Mouse (Mus musculus): ENCODE data around the gene Ndrg3. TPM values are rescaled to one million over a fixed set of nuclear protein-coding genes. Genes with fewer than 3 reads are reported as not detected.

The Ndrg3 gene
- polyA plus RNA-seq, 1 experiment from 2014 or later: 44.6 TPM

- Histone ChIP-seq H3K9me3 (ENCODE audit: control insufficient read depth, low read length) (no peaks in the 10 kb centered on the region), H3K4me2 (ENCODE audit: low read depth, low read length) (peak within 1 kb of the TSS; percentile 68), H3K27me3 (ENCODE audit: control insufficient read depth, insufficient read depth, low read depth, low read length) (no peaks in the 10 kb centered on the region), H3K36me3 (ENCODE audit: control insufficient read depth, insufficient read depth, low read length) (peaks cover 11% of the 10 kb centered on the region), H3K4me3 (ENCODE audit: low read length) (peak within 1 kb of the TSS; percentile 76), H3K4me1 (replicated peaks; ENCODE audit: control insufficient read depth, insufficient read depth, low read length) (peaks cover 13% of the 10 kb centered on the region), H3K9ac (ENCODE audit: low read length) (peak within 1 kb of the TSS; percentile 83), H3K27ac (ENCODE audit: low read length) (peak within 1 kb of the TSS; percentile 80)
- under 1% methylated on average over 56 of the region's 56 CpGs for WGBS
- peak; percentile 83 for ATAC-seq (ENCODE audit: low read depth)
Observed at GRCm38 (mm10) chr2:157006511-157007233, 14.8 kb upstream of the Ndrg3 start, which contains the start of gene Dsn1. Gene Dsn1 (minus strand): TSS chr2:157007154.

- Histone ChIP-seq H3K36me3 (ENCODE audit: control insufficient read depth, insufficient read depth, low read length) (peaks cover 29% of the 10 kb centered on the region), H3K27me3 (ENCODE audit: control insufficient read depth, insufficient read depth, low read depth, low read length) (no peaks in the 10 kb centered on the region), H3K27ac (ENCODE audit: low read length) (no peak overlapping the region), H3K4me3 (ENCODE audit: low read length) (no peak overlapping the region), H3K4me2 (ENCODE audit: low read depth, low read length) (no peak overlapping the region), H3K4me1 (replicated peaks; ENCODE audit: control insufficient read depth, insufficient read depth, low read length) (peaks cover 10% of the 10 kb centered on the region), H3K9me3 (ENCODE audit: control insufficient read depth, low read length) (no peaks in the 10 kb centered on the region), H3K9ac (ENCODE audit: low read length) (no peak overlapping the region)
- ATAC-seq (ENCODE audit: low read depth): no peak
- WGBS: 78% methylated on average over 4 of the region's 4 CpGs
Observed at GRCm38 (mm10) chr2:157002321-157002720, 10.5 kb upstream of the Ndrg3 start.

GRCm38 (mm10) chr2:156998263-156998662, 6.4 kb upstream of the Ndrg3 start:
- H3K4me1 ChIP-seq (replicated peaks; ENCODE audit: control insufficient read depth, insufficient read depth, low read length): no peaks in the 10 kb centered on the region
- H3K9me3 ChIP-seq (ENCODE audit: control insufficient read depth, low read length): no peaks in the 10 kb centered on the region
- no peak overlapping the region for H3K9ac ChIP-seq (ENCODE audit: low read length)
- H3K4me3 ChIP-seq (ENCODE audit: low read length): no peak overlapping the region
- 77% methylated on average over 5 of the region's 5 CpGs for WGBS
- no peaks in the 10 kb centered on the region for H3K27me3 ChIP-seq (ENCODE audit: control insufficient read depth, insufficient read depth, low read depth, low read length)
- no peak for ATAC-seq (ENCODE audit: low read depth)
- H3K4me2 ChIP-seq (ENCODE audit: low read depth, low read length): no peak overlapping the region
- peaks cover 31% of the 10 kb centered on the region for H3K36me3 ChIP-seq (ENCODE audit: control insufficient read depth, insufficient read depth, low read length)
- no peak overlapping the region for H3K27ac ChIP-seq (ENCODE audit: low read length)

- Histone ChIP-seq H3K27me3 (ENCODE audit: control insufficient read depth, insufficient read depth, low read depth, low read length) (no peaks in the 10 kb centered on the region), H3K36me3 (ENCODE audit: control insufficient read depth, insufficient read depth, low read length) (peaks cover 28% of the 10 kb centered on the region), H3K4me2 (ENCODE audit: low read depth, low read length) (no peak overlapping the region), H3K4me1 (replicated peaks; ENCODE audit: control insufficient read depth, insufficient read depth, low read length) (no peaks in the 10 kb centered on the region), H3K4me3 (ENCODE audit: low read length) (no peak overlapping the region), H3K9me3 (ENCODE audit: control insufficient read depth, low read length) (no peaks in the 10 kb centered on the region), H3K27ac (ENCODE audit: low read length) (no peak overlapping the region), H3K9ac (ENCODE audit: low read length) (no peak overlapping the region)
- ATAC-seq (ENCODE audit: low read depth): no peak
- 57% methylated on average over 6 of the region's 6 CpGs for WGBS
Observed at GRCm38 (mm10) chr2:156996576-156996975, 4.7 kb upstream of the Ndrg3 start.

GRCm38 (mm10) chr2:156990727-156991431, 977 bp downstream of the Ndrg3 start:
- H3K4me2 ChIP-seq (ENCODE audit: low read depth, low read length): peak overlapping the region; percentile 97
- H3K9ac ChIP-seq (ENCODE audit: low read length): peak overlapping the region; percentile 75
- no peaks in the 10 kb centered on the region for H3K9me3 ChIP-seq (ENCODE audit: control insufficient read depth, low read length)
- no peaks in the 10 kb centered on the region for H3K27me3 ChIP-seq (ENCODE audit: control insufficient read depth, insufficient read depth, low read depth, low read length)
- ATAC-seq (ENCODE audit: low read depth): no peak
- no peak overlapping the region for H3K27ac ChIP-seq (ENCODE audit: low read length)
- peaks cover 5% of the 10 kb centered on the region for H3K36me3 ChIP-seq (ENCODE audit: control insufficient read depth, insufficient read depth, low read length)
- H3K4me3 ChIP-seq (ENCODE audit: low read length): peak overlapping the region; percentile 75
- 5% methylated on average over 16 of the region's 16 CpGs for WGBS
- peaks cover 15% of the 10 kb centered on the region for H3K4me1 ChIP-seq (replicated peaks; ENCODE audit: control insufficient read depth, insufficient read depth, low read length)

GRCm38 (mm10) chr2:156987316-156987715, 4.5 kb downstream of the Ndrg3 start:
- WGBS: 51% methylated on average over 3 of the region's 3 CpGs
- Histone ChIP-seq H3K27ac (ENCODE audit: low read length) (no peak overlapping the region), H3K9me3 (ENCODE audit: control insufficient read depth, low read length) (no peaks in the 10 kb centered on the region), H3K4me2 (ENCODE audit: low read depth, low read length) (no peak overlapping the region), H3K9ac (ENCODE audit: low read length) (no peak overlapping the region), H3K27me3 (ENCODE audit: control insufficient read depth, insufficient read depth, low read depth, low read length) (no peaks in the 10 kb centered on the region), H3K4me1 (replicated peaks; ENCODE audit: control insufficient read depth, insufficient read depth, low read length) (peaks cover 20% of the 10 kb centered on the region), H3K4me3 (ENCODE audit: low read length) (no peak overlapping the region), H3K36me3 (ENCODE audit: control insufficient read depth, insufficient read depth, low read length) (no peaks in the 10 kb centered on the region)
- ATAC-seq (ENCODE audit: low read depth): no peak

GRCm38 (mm10) chr2:156982864-156983263, 9.0 kb downstream of the Ndrg3 start:
- Histone ChIP-seq H3K4me2 (ENCODE audit: low read depth, low read length) (no peak overlapping the region), H3K27ac (ENCODE audit: low read length) (no peak overlapping the region)

GRCm38 (mm10) chr2:156981291-156981690, 10.6 kb downstream of the Ndrg3 start:
- H3K9me3 ChIP-seq (ENCODE audit: control insufficient read depth, low read length): no peaks in the 10 kb centered on the region
- no peak overlapping the region for H3K9ac ChIP-seq (ENCODE audit: low read length)
- no peak overlapping the region for H3K4me2 ChIP-seq (ENCODE audit: low read depth, low read length)
- no peaks in the 10 kb centered on the region for H3K27me3 ChIP-seq (ENCODE audit: control insufficient read depth, insufficient read depth, low read depth, low read length)
- peaks cover 5% of the 10 kb centered on the region for H3K4me1 ChIP-seq (replicated peaks; ENCODE audit: control insufficient read depth, insufficient read depth, low read length)
- no peak overlapping the region for H3K4me3 ChIP-seq (ENCODE audit: low read length)
- WGBS: 85% methylated on average over 4 of the region's 4 CpGs
- ATAC-seq (ENCODE audit: low read depth): no peak
- H3K36me3 ChIP-seq (ENCODE audit: control insufficient read depth, insufficient read depth, low read length): no peaks in the 10 kb centered on the region
- H3K27ac ChIP-seq (ENCODE audit: low read length): no peak overlapping the region

More at GRCm38 (mm10) chr2:156982864-156983263, 9.0 kb downstream of the Ndrg3 start:
- no peaks in the 10 kb centered on the region for H3K27me3 ChIP-seq (ENCODE audit: control insufficient read depth, insufficient read depth, low read depth, low read length)
- peaks cover 8% of the 10 kb centered on the region for H3K4me1 ChIP-seq (replicated peaks; ENCODE audit: control insufficient read depth, insufficient read depth, low read length)
- no peaks in the 10 kb centered on the region for H3K9me3 ChIP-seq (ENCODE audit: control insufficient read depth, low read length)
- H3K4me3 ChIP-seq (ENCODE audit: low read length): no peak overlapping the region
- no peaks in the 10 kb centered on the region for H3K36me3 ChIP-seq (ENCODE audit: control insufficient read depth, insufficient read depth, low read length)
- ATAC-seq (ENCODE audit: low read depth): no peak
- 72% methylated on average over 2 of the region's 2 CpGs for WGBS
- H3K9ac ChIP-seq (ENCODE audit: low read length): no peak overlapping the region

GRCm38 (mm10) chr2:156980059-156980458, 11.8 kb downstream of the Ndrg3 start:
- H3K27me3 ChIP-seq (ENCODE audit: control insufficient read depth, insufficient read depth, low read depth, low read length): no peaks in the 10 kb centered on the region
- no peaks in the 10 kb centered on the region for H3K9me3 ChIP-seq (ENCODE audit: control insufficient read depth, low read length)
- H3K27ac ChIP-seq (ENCODE audit: low read length): no peak overlapping the region
- H3K36me3 ChIP-seq (ENCODE audit: control insufficient read depth, insufficient read depth, low read length): no peaks in the 10 kb centered on the region
- no peak for ATAC-seq (ENCODE audit: low read depth)
- peaks cover 5% of the 10 kb centered on the region for H3K4me1 ChIP-seq (replicated peaks; ENCODE audit: control insufficient read depth, insufficient read depth, low read length)
- H3K9ac ChIP-seq (ENCODE audit: low read length): no peak overlapping the region
- no peak overlapping the region for H3K4me3 ChIP-seq (ENCODE audit: low read length)
- no peak overlapping the region for H3K4me2 ChIP-seq (ENCODE audit: low read depth, low read length)
- WGBS: 66% methylated on average over 2 of the region's 2 CpGs

Measured in lung, embryonic 16.5 days (tissue).